Mouse (Mus musculus): Measurements from ENCODE around the gene Tnrc6c. TPM values are rescaled to one million over a fixed set of nuclear protein-coding genes. Genes with fewer than 3 reads are reported as not detected.

Gene Tnrc6c
- total RNA-seq, 1 experiment from 2014 or later: 60.8 TPM

GRCm38 (mm10) chr11:117630868-117631565 lies 23.1 kb upstream of the Tnrc6c start:
- no peak for ATAC-seq (ENCODE audit: extremely low read depth, insufficient number of reproducible peaks, low FRiP score, poor library complexity, severe bottlenecking)

GRCm38 (mm10) chr11:117633310-117633709 lies 20.8 kb upstream of the Tnrc6c start:
- ATAC-seq (ENCODE audit: extremely low read depth, insufficient number of reproducible peaks, low FRiP score, poor library complexity, severe bottlenecking): no peak

- ATAC-seq (ENCODE audit: extremely low read depth, insufficient number of reproducible peaks, low FRiP score, poor library complexity, severe bottlenecking): no peak
Observed at GRCm38 (mm10) chr11:117638386-117638785, 15.7 kb upstream of the Tnrc6c start.

GRCm38 (mm10) chr11:117638809-117639208 lies 15.3 kb upstream of the Tnrc6c start:
- ATAC-seq (ENCODE audit: extremely low read depth, insufficient number of reproducible peaks, low FRiP score, poor library complexity, severe bottlenecking): no peak

GRCm38 (mm10) chr11:117639331-117639970 lies 14.6 kb upstream of the Tnrc6c start:
- no peak for ATAC-seq (ENCODE audit: extremely low read depth, insufficient number of reproducible peaks, low FRiP score, poor library complexity, severe bottlenecking)

GRCm38 (mm10) chr11:117642181-117642580 lies 11.9 kb upstream of the Tnrc6c start:
- ATAC-seq (ENCODE audit: extremely low read depth, insufficient number of reproducible peaks, low FRiP score, poor library complexity, severe bottlenecking): no peak

- ATAC-seq (ENCODE audit: extremely low read depth, insufficient number of reproducible peaks, low FRiP score, poor library complexity, severe bottlenecking): no peak
Observed at GRCm38 (mm10) chr11:117643240-117643639, 10.8 kb upstream of the Tnrc6c start.

GRCm38 (mm10) chr11:117646786-117647185 lies 7.3 kb upstream of the Tnrc6c start:
- ATAC-seq (ENCODE audit: extremely low read depth, insufficient number of reproducible peaks, low FRiP score, poor library complexity, severe bottlenecking): no peak

- ATAC-seq (ENCODE audit: extremely low read depth, insufficient number of reproducible peaks, low FRiP score, poor library complexity, severe bottlenecking): no peak
Observed at GRCm38 (mm10) chr11:117648005-117648404, 6.1 kb upstream of the Tnrc6c start.

- no peak for ATAC-seq (ENCODE audit: extremely low read depth, insufficient number of reproducible peaks, low FRiP score, poor library complexity, severe bottlenecking)
Observed at GRCm38 (mm10) chr11:117650721-117651644, 3.1 kb upstream of the Tnrc6c start.

- no peak for ATAC-seq (ENCODE audit: extremely low read depth, insufficient number of reproducible peaks, low FRiP score, poor library complexity, severe bottlenecking)
Observed at GRCm38 (mm10) chr11:117652907-117653306, 1.2 kb upstream of the Tnrc6c start.

GRCm38 (mm10) chr11:117654380-117654924 lies 363 bp downstream of the Tnrc6c start:
- ATAC-seq (ENCODE audit: extremely low read depth, insufficient number of reproducible peaks, low FRiP score, poor library complexity, severe bottlenecking): peak; percentile 95

GRCm38 (mm10) chr11:117654934-117655291 lies 824 bp downstream of the Tnrc6c start:
- ATAC-seq (ENCODE audit: extremely low read depth, insufficient number of reproducible peaks, low FRiP score, poor library complexity, severe bottlenecking): no peak

GRCm38 (mm10) chr11:117655292-117656076 lies 1.4 kb downstream of the Tnrc6c start:
- no peak for ATAC-seq (ENCODE audit: extremely low read depth, insufficient number of reproducible peaks, low FRiP score, poor library complexity, severe bottlenecking)

- ATAC-seq (ENCODE audit: extremely low read depth, insufficient number of reproducible peaks, low FRiP score, poor library complexity, severe bottlenecking): no peak
Observed at GRCm38 (mm10) chr11:117656077-117656401, 1.9 kb downstream of the Tnrc6c start.

GRCm38 (mm10) chr11:117658974-117659373 lies 4.9 kb downstream of the Tnrc6c start:
- ATAC-seq (ENCODE audit: extremely low read depth, insufficient number of reproducible peaks, low FRiP score, poor library complexity, severe bottlenecking): no peak

- ATAC-seq (ENCODE audit: extremely low read depth, insufficient number of reproducible peaks, low FRiP score, poor library complexity, severe bottlenecking): peak; percentile 56; the same call in 1 of the 2 replicates
Observed at GRCm38 (mm10) chr11:117663036-117663809, 9.1 kb downstream of the Tnrc6c start.

- ATAC-seq (ENCODE audit: extremely low read depth, insufficient number of reproducible peaks, low FRiP score, poor library complexity, severe bottlenecking): no peak
Observed at GRCm38 (mm10) chr11:117663810-117664139, 9.7 kb downstream of the Tnrc6c start.

Measured in neutrophil, adult 5-6 weeks (primary cell).